Mouse (Mus musculus) left cerebral cortex, adult 8-10 months (tissue): ENCODE measurements around the gene Olfr329-ps. TPM values are rescaled to one million over a fixed set of nuclear protein-coding genes. Genes with fewer than 3 reads are reported as not detected.
A peak's percentile ranks its signal among the peaks of the same experiment; 100 is the strongest.
"Not testable (repeated sequence)": the region's sequence is repeated elsewhere in the genome, so short reads cannot be mapped to it uniquely, and the experiment has no call there.

Experiments used
- DNase-seq, 2 experiments: peaks; one replicate each; pipeline ENCODE4 v3.0.0; 2022; ENCODE audit warnings: low spot score in 2 of 2
- total RNA-seq, 4 experiments: library from RNA; stranded (reverse); gene quantifications; 2 replicates each; pipeline ENCODE4 v1.2.4; 2022

Gene Olfr329-ps
- total RNA-seq = not detected

GRCm38 (mm10) chr11:58546322-58546721 is at the start of gene Olfr329-ps:
Gene Olfr329-ps, minus strand, starts transcription at chr11:58546422.
- no peak for DNase-seq

DNA sequence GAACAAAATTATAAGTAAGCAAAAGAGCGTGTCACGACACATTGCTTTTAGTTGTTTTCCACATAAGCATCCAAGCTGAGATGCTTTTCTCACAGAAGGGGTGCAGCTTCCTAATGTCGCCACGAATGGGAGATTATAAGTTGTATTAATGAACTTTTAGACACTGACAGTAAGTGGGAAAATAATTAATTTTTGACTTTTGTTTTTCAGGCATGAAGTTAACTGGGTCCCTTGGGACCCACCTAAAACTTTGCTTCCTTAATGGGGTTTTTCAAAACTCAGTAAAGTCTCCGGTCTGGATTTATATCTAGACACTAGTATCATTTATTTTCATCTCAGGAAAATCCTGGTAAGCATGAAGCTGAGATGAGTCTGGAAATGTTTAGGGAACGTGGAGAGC is 48.6 kb upstream of the Olfr329-ps start, which contains the start of gene Olfr324:
Gene Olfr324, plus strand, starts transcription at position 301 of the 400 bp plus-strand sequence.
- DNase-seq = no peak

- no peak for DNase-seq
Measured at GRCm38 (mm10) chr11:58588620-58589250, 42.5 kb upstream of the Olfr329-ps start.

DNA sequence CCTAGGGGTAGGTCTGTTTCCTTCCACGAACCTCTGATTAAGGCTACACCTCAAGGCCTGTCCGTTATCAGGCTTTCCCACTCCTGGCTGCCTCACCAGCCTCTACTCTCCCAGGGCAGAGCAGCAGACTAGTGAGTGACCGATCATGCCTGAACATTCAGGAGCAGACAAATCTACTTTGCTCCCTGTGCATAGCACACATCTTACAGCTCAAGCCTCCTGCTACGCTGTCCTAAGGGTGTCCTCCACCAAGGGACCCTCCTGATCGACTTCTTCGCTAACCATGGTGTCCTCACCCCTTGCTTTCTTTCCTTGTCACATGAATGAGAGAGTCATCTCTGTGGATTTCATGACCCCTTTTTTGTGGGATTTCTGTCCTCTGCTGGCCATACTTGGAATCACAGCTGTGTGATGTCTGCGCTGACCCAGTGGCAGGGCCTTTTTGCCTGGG is 41.7 kb upstream of the Olfr329-ps start:
- peak in 1 of 2 experiments; percentile 15 for DNase-seq

GRCm38 (mm10) chr11:58578636-58579035 is 32.4 kb upstream of the Olfr329-ps start:
- DNase-seq = no peak

DNA sequence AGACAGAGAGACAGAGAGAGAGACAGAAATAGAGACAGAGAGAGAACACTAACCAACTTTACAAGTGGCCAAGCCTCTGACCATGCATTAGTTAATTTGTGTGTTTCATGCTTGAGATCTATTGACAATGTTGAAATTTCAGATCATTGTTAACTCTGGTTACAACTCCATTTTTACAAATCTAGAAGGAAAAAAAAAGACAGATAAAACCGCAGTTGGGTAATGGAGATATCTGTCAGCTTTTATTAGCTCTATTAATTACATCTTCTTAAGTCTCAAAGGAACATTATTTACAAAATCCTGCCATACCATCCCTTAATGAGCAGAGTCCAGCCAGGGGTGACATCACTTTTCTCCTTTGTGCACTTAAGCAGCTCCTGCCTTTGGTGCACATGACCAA is 31.2 kb upstream of the Olfr329-ps start, which contains the start of gene Olfr325:
Gene Olfr325, plus strand, starts transcription at position 301 of the 400 bp plus-strand sequence.
- DNase-seq = no peak

DNA sequence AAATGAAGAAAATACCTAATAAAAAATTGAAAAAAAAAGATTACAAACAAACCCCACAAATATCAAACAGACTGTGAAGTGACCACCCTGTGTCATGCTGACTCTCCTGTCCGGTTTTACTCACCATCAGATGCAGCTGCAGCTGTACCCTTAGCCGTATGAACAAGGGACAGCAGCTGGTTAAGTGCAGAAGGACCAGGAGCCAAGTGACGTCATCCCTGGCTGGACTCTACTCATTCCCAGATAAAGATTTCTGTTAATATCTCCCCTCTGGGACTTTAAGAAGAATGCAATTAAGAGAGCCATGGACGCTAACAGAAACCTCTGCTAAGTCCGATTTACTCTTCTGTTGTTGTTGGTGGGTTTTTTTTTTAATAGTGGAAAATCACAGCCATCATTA is 24.2 kb upstream of the Olfr329-ps start, which contains the start of gene Olfr224:
Gene Olfr224, minus strand, starts transcription at position 149 of the 400 bp plus-strand sequence.
- DNase-seq = no peak

DNA sequence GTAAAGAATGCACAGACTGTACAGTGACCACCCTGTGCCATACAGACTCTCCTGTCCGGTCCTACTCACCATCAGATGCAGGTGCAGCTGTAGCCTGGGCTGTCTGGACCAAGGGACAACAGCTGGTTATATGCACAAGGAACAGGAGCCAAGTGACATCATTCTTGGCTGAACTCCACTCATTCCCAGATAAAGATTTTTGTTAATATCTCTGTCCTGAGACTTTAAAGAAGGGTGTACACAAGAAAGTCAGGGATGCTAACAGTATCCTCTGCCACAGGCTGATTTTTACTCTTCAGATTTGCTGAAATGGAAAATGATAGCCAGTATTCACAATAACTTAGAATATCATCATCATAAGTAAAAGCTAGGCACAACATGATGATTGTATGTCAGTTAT is 9.3 kb upstream of the Olfr329-ps start, which contains the start of gene Olfr328:
Gene Olfr328, minus strand, starts transcription at position 101 of the 400 bp plus-strand sequence.
- DNase-seq = no peak

GRCm38 (mm10) chr11:58534736-58535135 is 11.5 kb downstream of the Olfr329-ps start, which contains the start of gene Olfr330:
Gene Olfr330, minus strand, starts transcription at chr11:58534836.
- not testable (repeated sequence) for DNase-seq

DNA sequence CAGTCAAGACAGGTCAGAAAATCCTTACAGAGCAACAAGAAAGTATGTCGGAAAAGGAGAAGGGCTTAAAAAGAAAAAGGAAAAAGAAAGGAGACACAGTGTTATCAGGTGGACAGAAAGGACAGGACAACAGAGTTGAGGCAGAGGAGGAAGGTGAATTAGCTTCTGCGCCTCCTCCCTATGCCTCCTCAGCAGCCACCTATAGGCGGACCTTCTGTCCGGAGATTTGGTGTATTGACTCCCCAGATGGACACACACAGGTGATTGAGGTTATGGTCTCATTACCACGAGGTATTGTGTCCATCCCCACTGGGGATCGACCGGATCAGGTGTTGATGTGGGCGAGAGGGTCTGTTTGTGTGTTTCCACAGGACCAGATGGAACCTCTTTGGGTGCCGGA is 26.5 kb downstream of the Olfr329-ps start:
- DNase-seq = peak in 1 of 2 experiments; percentile 11

DNA sequence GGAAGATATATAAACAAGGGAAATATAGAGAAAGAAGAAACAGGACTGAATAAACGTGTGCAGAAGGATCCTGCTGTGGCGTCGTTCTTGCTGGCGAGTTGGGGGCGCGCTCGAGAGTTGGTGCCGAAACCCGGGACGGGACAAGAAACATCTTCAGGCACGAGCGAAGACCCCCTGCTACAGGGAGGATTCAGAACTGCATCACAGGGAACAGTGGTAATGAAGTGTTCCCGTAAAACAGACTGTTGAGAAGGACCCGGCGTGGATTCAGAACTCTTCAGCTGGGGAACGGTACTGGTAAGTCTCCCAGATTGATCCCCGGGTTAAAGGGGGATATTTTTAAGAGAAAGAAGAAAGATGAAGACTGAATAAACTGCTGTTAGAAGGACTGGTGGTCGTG is 27.3 kb downstream of the Olfr329-ps start:
- peak; percentile 56 to 68 for DNase-seq

GRCm38 (mm10) chr11:58509058-58509457 is 37.2 kb downstream of the Olfr329-ps start:
- not testable (repeated sequence) for DNase-seq

- not testable (repeated sequence) for DNase-seq
Measured at GRCm38 (mm10) chr11:58502472-58502871, 43.8 kb downstream of the Olfr329-ps start, which contains the start of gene Olfr331. Gene Olfr331, minus strand, starts transcription at chr11:58502572.

DNA sequence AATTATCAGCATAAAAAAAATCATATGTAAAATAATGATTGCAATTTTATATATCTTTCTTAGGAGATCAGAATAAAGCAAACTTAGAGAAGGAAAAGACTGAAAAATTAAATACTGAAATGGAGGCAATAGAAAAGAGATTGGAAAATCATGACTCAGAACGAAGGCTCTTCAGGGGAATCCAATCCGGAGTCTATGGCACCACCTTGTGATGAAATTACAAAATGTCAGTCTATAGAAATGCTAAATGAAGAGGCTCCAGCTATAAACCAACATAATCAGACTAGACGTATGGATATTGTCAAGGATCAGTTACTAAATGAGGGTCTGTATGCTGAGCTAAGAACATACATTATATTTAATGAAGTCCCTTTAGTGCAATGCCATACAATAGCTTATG is 46.9 kb downstream of the Olfr329-ps start:
- no peak for DNase-seq

DNA sequence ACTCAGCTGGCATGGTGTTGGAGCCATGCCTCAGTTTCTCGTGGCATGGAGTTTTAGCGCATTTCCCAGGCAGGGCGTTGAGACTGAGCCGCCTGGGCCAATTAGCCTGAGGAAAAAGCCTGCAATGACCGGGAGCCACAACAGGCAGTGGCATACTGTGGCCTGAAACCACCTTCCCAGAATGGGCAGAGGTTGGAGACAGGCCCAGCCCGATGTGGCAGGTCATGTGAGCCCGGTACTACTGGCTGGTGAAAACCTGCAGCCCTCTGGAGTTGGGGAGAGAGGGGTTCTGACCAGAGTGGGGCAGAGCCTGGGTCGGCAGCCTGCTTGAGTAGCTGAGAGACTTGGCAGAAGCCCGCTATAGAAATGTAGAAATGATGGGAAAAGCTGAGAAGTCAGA is 47.5 kb downstream of the Olfr329-ps start:
- no peak for DNase-seq

DNA sequence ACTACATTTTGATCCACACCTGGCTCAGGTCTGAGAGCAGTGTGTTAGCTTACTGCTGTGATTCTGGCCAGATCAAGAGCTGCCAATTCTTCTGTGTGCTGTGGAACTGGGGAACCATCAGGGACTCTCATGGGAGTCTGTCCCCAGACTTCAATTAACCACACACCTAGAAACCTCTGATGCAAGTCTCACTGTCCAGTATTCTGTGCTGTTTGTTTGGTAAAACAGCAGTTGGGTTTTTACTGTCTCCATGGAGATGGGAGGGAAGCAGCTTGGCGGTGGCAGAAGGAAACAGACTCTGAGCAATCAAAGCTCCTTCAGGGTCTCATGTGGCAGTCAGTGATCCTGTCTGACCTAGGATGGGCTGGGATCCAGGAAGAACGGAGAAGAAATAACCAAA is 53.8 kb downstream of the Olfr329-ps start, which contains the start of gene Olfr332:
Gene Olfr332, minus strand, starts transcription at position 101 of the 400 bp plus-strand sequence.
- DNase-seq = no peak

Other genes with a start within 250 kb of the Olfr329-ps start
- gene Zfp692, start 239.4 kb downstream of the Olfr329-ps start, total RNA-seq = 10 to 100 TPM; 25.0 to 28.7 (median 26.5) TPM
- 10 to 100 TPM; 41.1 to 48.4 (median 45.4) TPM for gene Zfp672, start 216.1 kb downstream of the Olfr329-ps start, total RNA-seq
- gene Sh3bp5l, start 215.7 kb downstream of the Olfr329-ps start, total RNA-seq = 10 to 100 TPM; 41.8 to 49.8 (median 44.4) TPM
- not detected for gene Lypd8, start 167.4 kb downstream of the Olfr329-ps start, total RNA-seq
- not detected for gene 1810065E05Rik, start 125.3 kb downstream of the Olfr329-ps start, total RNA-seq
- gene Gm12253, start 113.9 kb downstream of the Olfr329-ps start, total RNA-seq = not detected
- gene Lypd9, start 93.5 kb downstream of the Olfr329-ps start, total RNA-seq = not detected
- not detected for gene Olfr30, start 84.2 kb downstream of the Olfr329-ps start, total RNA-seq
- not detected for gene Olfr332, start 53.9 kb downstream of the Olfr329-ps start, total RNA-seq
- gene Olfr331, start 43.9 kb downstream of the Olfr329-ps start, total RNA-seq = not detected
- gene Olfr330, start 11.6 kb downstream of the Olfr329-ps start, total RNA-seq = not detected
- gene Olfr328, start 9.2 kb upstream of the Olfr329-ps start, total RNA-seq = under 1 TPM in 3 of 4 experiments, not detected in 1; 0.14 to 0.25 (median 0.17) TPM
- gene Olfr224, start 24.1 kb upstream of the Olfr329-ps start, total RNA-seq = not detected
- gene Olfr325, start 31.3 kb upstream of the Olfr329-ps start, total RNA-seq = not detected
- not detected for gene Olfr324, start 48.7 kb upstream of the Olfr329-ps start, total RNA-seq
- not detected for gene 2210407C18Rik, start 69.7 kb upstream of the Olfr329-ps start, total RNA-seq
- not detected for gene Olfr323, start 84.1 kb upstream of the Olfr329-ps start, total RNA-seq
- not detected for gene Trim58, start 94.0 kb upstream of the Olfr329-ps start, total RNA-seq
- not detected for gene Olfr322, start 112.4 kb upstream of the Olfr329-ps start, total RNA-seq
- not detected for gene Olfr320, start 134.7 kb upstream of the Olfr329-ps start, total RNA-seq
- gene Olfr319, start 152.7 kb upstream of the Olfr329-ps start, total RNA-seq = not detected
- gene Olfr318, start 177.6 kb upstream of the Olfr329-ps start, total RNA-seq = under 1 TPM in 3 of 4 experiments, not detected in 1; 0.09 to 0.13 (median 0.11) TPM
- under 1 TPM in 2 of 4 experiments, not detected in 2; 0.35 to 0.44 TPM for gene Olfr317, start 192.8 kb upstream of the Olfr329-ps start, total RNA-seq
- gene Olfr316, start 206.3 kb upstream of the Olfr329-ps start, total RNA-seq = 1 to 10 TPM; 1.3 to 2.0 (median 1.7) TPM
- not detected for gene Olfr315, start 226.8 kb upstream of the Olfr329-ps start, total RNA-seq
- gene Olfr314, start 236.5 kb upstream of the Olfr329-ps start, total RNA-seq = not detected